Mouse (Mus musculus) testis, postnatal 14 days (tissue): Measurements from ENCODE around the gene Lrig3.

Experiments
- DNase-seq: peaks from one replicate; pipeline ENCODE4 v3.0.0; 2021; ENCODE audit warnings: low spot score

Gene Lrig3

DNA sequence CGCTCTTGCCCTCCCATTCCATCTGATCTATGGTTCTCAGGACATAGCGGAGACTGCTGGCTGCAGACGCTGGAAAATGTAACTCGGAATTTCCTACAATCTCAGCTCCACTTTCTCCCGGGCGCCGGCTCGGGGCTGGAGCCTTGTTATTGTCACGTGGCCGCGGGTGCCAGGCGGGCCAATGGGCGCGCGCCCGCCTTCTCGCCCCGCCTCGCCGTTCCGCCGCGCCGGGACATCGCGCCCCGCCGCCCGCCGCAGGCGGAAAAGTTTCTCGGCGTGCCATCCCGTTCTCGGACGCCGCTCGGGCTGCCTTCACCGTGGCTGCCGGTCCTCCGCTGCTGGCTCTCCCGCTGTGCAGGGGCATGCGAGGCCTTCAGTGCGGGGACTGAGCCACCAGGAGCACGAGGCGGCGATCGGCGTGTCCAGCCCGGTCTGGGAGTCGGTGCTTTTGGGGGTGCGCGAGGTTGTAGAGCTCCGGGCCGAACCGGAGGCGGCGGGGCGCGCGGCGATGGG, at the start of gene Lrig3:
Lrig3 (plus strand) TSS at position 201 of the 513 bp plus-strand sequence.
- peak; percentile 66 for DNase-seq

DNA sequence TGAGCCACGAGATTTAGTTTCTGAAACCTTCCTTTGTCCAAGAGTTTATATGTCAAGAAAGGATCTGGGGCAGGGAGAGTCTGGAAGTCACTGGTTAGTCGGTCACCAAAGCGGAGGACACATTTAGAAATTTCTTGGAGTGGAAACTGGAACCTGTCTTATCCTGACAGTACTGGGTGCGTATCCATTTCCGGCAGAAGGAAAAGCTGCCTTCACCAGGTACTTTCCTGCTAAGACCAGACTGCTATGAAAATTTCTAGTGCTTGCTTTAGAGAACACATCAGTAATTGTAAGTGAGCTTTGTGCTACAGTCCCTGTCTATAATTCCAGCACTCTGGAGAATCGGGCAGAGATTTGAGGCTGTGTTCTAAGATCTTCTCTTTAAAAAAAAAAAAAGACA, 49.2 kb upstream of the Lrig3 start:
- DNase-seq: no peak

DNA sequence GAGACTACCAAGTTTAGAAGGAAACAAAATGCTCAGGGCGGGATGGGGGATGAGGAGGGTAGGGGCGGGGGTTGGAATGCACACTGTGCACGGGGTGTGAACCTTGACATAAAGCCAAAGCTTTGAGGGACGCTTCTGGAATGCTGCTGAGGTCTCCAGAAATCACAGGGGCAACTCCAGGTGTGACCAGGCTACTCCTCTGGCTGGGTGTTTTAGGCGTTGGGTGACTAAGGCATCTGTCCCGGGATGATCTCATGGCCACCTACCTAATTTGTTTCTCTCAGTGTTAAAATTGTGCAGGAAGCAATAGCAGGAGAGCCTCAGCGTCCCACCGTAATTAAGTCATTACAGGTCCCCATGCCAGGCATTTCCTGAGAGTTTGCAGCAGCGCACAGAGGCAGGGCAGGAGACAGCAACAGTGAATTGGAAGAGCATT, 48.5 kb upstream of the Lrig3 start:
- DNase-seq: no peak

DNA sequence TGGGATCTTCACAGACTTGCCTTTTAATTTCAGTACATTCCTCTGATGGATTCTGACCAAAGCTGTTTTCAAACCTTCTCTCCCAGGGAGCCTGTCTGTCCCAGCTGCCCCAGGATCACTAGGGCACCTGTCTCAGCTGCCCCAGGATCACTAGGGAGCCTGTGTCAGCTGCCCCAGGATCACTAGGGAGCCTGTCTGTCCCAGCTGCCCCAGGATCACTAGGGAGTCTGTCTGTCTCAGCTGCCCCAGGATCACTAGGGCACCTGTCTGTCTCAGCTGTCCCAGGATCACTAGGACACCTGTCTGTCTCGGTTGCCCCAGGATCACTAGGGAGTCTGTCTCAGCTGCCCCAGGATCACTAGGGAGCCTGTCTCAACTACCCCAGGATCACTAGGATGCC, 47.0 kb upstream of the Lrig3 start:
- no peak for DNase-seq

DNA sequence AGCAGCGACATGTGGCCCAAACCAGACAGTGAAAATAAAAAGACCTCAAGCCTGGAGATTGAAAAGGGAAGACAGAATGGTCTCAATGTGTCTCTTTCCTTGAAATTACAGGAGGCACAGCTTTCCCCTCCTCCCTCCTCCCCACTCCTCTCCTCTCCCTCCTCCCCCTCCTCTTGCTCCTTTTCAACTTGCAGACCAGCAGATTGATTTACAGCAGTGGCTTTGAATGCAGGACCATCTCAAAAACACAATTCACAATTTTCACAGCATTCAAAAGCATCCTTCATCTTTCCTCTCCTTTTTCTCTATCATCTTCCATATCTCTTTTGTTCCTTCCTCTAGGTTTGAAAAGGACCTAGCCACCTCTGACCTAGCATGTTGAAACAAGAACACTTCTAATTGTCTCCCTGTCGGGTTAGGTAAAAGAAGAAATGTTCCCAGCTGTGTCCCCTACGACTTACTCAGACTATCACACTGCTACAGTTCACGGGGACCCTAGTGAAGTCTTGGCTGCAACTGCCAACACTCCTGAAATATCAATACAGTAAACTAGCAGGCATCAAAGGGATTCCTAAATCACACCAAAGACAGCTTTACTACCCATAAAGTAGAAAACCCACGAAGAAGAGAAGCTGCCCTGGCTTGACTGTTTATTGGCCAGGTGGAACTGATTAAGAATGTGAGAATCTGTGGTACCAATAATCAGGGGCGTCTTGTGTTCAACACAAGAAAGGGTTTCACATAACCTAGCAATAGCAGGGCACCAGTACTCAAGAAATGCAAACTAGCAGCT, 44.1 kb upstream of the Lrig3 start:
- no peak for DNase-seq

DNA sequence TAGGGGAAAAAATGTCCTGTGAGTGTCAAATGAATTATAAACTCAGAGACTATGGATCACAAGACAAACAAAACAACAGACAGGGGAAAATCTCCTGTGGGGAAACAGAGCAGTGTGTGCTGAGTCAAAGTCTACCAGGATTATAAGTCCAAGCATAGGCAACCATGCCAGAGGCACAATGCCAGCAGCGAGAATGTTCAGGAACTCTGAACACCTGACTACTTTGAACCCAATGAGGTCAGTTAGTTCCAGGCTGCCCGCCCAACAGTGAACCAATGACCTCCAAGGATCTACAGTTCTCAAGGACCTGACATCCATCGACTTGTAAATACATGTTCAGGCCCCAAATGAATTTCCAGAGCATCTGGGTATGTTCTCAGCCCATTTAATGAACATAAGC, 36.0 kb upstream of the Lrig3 start:
- DNase-seq: no peak

DNA sequence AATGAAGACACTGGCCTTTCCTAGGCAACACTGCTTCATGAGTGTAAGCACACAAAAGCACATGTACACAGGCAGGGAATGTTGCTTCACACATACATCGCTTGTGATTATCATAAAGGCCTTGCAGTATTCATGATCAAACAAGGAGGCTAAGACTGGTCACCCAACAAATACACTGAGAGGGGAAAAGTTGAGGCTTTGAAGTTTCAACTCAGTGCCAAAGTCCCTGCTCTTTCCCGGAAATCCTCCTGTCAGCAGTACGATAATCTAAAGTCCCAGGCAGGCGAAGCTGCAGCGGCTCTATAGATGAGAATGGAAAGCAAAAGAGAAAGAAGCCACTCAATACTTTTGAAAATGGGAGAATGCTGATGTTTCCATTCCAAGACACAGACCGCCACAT, 32.6 kb upstream of the Lrig3 start:
- no peak for DNase-seq

DNA sequence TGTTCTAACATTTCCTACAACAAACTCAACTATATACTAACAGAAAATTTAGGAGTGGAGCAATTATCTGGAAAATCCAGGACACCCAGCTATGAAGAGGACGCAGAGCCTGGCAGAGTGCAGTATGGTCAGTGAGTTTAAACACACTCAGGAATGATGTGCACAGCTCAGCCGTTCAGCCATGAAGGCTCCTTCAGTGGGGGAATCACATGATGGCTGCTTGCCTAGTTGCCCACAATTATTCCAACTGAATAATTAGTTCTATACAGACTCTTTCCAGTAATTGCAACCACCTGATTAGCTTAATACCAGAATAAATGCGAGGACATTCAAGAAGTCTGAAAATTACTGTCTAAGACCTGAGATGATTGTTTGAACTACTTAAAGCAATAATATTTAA, 31.9 kb upstream of the Lrig3 start:
- no peak for DNase-seq

DNA sequence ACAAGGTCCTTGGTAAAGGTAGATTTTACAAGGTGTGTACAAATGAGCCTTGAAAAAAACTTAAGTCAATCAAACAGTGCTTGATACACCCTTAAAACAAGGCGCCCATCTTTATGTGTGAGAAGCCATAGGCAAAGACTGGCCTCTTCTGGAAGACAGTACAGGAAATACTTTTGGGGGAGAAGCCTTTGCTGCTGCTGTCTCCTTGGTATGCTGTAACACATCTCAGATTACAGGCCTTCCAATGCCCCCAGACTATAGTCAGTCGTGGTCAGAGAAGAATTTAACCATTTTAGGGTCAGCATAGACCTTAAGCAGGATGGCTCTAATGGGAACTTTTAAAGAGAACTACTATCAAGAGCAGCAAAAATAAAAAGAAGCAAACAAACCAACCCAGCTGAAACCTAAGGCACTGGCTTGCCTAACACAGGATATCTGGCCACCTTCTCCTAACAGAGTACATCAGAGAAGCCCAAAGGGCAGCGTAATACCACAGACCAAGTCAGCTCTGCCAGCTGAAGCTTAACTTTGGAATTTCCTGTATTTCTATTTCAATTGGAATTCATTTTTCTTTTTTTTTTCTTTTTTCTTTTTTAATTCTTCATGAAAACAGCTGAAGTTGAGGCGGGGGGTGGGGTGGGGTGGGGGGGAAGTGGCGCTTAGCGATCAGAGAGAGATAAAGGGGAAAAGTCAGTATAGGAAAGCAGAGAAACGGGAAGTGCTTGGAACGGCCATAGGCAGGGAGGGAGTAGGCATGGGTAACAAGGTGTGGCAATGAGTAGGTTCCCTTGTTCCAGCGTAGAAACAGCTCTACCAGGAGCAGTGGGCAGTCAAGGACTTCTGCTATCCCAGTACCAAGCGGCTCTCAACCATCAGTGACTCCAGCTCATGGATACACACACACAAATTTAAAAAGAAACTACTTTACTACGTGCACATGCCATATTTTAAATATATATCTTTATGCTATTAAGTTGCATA, 28.2 kb upstream of the Lrig3 start:
- DNase-seq: no peak

DNA sequence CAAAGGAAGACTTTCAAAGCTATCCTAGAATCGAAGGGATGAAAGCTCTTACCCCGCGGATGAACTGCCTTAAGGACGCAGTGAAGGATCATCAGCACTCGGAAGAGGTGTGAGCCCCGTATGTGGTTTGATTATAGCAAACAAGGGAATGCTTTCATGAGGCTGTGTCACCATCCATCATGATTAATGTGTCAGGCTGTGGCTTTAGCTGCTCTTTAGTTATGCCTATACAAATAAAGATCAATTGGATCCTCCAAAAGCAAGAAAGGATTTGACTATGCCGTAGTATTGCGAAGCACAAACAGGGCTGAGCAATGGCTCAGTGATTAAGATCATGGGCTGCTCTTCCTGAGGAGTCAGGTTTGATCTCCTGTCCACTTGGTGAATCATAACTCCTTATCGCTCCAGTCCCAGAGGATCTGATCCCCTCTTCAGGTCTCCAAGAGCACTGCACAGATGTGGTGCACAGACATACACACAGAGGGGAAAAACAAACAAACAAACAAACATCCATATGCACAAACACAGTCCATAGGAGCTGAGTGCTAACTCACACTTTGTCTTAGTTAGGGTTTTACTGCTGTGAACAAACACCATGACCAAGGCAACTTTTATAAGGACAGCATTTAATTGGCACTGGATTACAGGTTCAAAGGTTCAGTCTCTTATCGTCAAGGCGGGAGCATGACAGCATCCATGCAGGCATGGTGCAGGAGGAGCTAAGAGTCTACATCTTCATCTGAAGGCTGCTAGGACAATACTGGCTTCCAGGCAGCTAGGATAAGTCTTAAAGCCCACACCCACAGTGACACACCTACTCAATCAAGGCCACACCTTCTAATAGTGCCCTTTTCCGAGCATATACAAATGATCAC, 27.2 kb upstream of the Lrig3 start:
- no peak for DNase-seq

DNA sequence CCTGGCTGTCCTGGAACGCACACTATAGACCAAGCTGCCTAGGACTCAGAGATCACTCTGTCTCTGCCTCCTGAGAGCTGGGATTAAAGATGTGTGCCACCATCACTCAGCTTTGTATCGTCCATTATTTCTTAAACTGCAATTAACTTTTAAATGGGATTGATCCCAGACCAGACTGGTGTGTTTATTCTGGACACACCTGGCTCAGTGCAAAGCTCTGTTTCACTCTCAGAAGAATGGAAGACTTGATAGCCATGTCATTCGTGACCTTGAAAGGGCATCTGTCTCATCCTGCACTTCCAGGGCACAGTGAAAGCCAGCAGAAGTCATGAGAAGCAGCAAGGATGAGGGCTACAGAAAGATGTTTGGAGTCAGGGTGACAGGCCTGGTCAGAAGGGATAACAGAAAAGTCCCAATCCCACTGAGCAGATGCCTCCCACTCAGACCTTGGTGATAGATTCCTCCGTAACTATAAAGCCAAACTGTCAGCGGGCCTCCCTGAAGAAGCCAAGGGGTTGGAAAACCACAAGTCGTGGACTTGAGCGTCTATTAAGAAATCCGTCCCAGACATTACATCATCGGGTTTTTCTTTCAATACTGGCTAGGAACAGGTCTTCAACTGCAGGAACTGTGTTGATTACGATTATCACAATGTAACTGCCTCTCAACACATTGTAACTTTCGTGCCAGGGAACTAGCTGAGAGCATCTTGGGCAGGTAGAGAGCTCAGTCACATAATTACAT, 25.5 kb upstream of the Lrig3 start:
- DNase-seq: no peak

DNA sequence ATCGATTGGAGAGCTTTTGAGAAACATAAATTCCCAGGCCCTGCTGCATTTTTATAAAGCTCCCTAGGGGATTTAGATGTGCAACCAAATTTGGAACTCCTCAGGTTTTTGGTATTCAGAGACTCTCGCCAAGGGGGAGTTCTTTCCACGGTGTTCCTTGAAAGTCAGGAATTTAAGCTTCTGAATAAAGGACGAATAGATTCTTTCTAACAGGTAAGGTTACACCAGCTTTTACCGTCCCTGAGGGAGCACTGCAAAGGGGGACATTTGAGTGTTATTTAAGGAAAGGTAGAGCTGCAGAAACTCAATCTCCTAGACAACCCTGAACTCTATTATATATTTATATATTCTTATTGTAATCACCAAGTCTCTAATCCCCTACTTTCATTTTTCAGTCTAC, 22.9 kb upstream of the Lrig3 start:
- no peak for DNase-seq

DNA sequence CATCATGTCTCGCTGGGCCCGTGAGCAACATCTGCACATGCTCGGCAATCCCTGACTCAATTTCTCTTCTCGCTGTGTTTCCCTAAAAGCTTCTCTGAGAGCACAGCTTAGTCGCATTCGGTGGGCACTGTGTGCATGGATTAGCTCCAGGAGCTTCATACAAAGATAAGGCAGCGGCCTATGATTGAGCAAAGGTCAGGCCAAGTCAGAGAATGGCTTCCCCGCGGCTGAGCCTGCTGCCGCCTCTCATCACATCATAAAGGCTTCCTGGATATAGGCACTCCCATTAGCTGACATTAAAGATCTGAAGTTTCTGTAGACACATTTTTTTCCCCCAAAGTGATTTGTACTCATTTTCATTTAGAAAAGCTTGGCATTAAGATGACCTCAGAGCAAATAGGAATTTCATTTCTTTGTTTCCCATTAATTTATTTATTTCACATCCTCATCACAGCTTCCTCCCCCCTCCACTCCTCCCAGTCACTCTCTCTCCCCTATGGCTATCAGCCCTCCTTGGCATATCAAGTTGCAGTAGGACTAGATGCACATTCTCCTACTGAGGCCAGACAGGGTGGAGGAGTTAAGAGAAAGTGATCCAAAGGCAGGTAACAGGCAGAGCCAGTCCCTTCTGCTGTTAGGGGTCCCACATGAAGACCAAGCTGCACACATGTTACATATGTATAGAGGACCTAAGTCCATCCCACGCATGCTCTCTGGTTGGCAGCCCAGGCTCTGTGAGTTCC, 21.0 kb upstream of the Lrig3 start:
- DNase-seq: no peak

DNA sequence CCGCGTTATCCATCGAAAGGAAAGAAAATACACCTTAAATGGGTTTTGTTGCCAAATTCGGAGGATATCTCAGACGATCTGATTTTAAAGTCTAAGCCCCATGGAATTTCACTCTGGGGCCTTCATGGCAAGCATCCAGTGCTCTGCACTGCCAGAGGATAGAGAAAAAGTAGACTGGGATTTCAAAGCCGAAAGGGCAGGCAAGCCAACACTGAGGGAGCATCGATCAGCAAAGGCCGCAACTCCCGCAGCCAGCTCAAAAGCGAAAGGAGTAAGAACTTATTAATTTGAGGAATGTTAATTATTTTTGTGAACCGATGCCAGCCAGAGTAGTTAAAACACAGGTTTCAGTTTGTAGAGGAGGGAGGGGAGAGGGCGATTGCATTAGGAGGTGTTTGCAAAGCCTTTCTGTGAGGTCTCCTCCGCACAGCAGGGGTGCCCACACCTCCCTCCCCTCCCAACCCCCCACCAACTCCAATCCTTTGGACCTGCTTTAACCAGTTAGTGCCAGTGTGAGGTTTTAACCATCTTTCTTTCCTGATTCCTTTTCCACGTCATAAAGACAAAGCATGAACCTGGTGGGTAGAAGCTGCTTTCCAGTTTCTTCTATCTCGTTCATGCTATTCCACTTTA, 17.0 kb upstream of the Lrig3 start:
- no peak for DNase-seq

DNA sequence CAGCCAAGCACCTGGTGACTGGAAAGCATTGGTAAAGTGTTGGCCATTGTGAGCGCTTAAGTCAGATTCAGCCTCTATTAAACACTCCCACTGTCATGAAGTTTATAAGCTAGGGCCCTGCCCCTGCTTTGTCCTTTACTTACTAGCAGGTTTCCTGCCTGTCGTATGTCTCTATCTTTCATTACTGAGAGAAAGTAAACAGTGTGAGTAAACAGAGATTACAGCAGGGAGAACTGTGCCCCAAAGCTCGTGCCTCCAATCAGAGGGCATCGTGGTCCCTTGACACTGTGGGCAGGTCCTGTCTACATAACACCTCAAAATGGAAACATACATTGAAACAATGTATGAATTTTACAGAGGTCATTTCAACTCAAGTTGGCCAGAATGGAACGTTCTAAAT, 14.3 kb upstream of the Lrig3 start:
- DNase-seq: no peak

DNA sequence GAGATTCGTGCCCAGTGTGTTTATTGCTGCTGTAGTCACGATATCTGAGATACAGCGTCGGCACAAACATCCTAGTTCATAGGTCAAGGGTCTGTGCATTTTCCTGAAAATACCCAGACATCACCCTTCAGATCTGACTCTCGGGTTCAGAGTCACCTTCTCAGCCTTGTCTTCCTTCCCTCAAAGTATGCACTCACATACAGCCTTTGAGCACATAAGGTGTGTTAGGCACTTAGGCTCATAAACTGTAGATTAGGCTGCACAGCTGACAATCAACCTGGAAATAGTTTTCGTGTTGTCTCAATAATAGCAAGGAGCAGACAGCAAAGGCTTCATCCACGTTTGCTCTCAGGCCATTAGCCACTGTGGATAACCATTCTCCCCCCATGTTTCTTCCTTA, 11.6 kb upstream of the Lrig3 start:
- no peak for DNase-seq

DNA sequence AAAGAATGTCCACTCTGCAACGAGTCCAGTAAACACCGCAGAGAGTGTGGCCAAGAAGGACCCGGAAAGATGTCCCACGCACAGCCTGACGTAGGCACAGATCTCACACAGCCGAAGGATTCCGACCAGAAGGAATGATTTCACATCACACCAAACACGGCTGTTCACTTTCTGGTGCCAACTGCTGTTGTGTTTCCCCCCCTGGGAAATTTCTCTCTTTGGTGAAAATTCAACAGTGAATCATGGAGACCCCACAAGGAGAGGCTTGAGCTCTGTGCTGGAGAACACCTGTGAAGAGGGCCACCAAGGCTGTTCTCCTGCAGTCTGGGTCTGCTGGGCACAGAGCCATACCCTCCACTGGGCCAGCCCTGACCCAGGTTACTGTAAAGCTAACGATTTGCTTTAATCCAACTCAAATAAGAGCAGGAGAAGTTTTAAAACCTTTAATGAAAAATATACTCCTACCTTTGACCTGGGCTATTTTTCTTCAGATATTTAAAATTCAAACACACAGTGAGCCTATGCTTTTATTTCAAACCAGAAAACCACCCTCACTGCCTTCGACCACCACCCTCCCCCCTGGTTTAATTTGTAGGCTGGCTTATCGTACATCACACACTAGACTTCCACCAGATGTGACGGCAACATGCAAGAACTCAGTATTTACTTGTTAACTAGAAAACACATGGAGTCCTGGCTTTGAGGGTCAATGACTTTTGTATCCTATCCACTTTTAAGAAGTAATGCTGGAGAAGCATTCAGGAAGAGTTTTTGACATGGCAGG, 11.0 kb upstream of the Lrig3 start:
- no peak for DNase-seq

DNA sequence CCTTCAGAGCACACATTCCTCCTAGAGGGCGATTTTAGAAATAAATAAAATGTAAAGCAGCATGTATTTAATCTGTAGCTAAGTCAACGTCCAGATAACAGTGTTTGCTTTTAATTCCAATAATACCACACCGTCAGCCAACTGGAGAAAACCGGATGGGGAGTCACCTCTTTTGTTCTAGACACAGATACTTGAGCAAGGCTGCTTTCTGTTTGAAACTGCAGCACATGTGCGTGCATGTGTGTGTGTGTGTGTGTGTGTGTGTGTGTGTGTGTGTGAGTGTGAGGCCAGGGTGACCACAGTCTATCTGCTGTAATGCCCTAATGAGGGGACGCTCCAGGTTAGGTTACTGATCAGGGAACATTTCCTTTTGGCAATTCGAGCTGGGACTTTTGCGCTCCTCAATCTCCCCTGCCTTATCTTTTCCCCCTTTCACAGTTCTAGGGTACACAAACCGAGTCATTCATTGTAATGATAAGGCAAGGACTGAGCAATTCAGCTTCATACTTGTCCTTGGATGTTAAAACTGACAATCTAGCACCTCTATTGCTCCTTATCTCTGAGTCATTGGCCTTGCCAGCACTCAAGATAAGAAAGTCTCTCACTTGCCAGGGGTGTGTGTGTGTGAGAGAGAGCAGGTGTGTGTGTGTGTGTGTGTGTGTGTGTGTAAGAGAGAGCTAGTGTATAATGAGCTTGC, 4.4 kb upstream of the Lrig3 start:
- no peak for DNase-seq

DNA sequence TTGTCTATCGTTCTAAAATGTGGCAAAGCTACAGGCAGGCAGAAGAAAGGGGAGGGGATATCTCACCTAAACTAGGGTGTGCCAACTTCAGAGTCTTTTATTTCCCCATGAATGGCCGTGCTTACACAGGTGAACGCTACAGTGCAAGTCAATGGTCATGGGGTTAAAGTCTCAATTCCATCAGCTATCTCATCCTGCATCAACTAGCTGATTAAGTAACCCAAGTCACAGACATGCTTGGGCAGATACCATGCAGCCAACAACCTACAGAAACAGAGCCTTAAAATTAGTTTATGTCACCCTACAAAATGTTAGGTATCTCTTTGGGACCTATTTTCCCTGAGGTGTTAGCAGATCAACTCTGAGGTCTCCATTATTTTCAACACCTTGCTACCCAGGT, 1.3 kb upstream of the Lrig3 start:
- no peak for DNase-seq
